In the genomic region with DNA sequence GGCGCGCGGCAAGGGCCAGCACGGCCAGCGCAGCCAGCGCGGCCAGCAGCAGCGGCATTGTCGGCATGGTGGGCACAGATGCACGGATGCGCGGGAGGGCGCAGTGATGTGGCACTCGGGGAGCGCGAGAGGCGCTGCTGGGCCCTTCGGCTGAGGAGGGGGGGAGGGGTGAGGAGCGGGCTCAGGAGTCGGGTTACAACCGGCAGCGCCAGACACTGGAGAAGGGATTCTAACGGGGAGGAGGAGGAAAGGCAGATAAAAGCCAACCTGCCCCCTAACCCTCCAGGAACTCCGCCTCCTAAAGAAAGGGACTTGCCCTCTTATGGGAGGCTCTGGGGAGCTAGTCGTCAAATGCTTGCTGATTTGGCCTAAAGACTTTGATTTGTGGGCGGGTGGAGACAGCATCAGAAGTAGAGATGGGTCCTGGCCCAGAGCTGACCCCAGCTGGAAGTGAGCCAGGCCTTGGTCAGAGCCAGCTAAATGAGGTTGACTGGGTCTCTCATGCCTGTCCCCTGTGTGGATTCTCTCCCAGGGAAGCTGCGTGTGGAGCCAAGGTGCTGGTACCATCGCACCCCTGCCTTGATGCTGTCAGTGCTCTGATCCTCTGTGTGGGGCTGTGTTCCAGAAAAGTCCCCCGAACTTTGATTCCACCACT, we compare ENCODE assay signal across 8 mouse cellular contexts. TPM values are rescaled to one million over a fixed set of nuclear protein-coding genes. Genes with fewer than 3 reads are reported as not detected.
DNase-seq lines count a peak whose midpoint lies in the region; ATAC-seq and TF ChIP-seq lines count a peak whose summit lies in the region.

A gene (minus strand): TSS at position 230 of the 655 bp plus-strand sequence.

- 2% methylated on average over 29 of the region's 29 CpGs for WGBS in intestine, postnatal 0 days

- H3ac ChIP-seq in myocyte (ENCODE audit: control insufficient read depth, insufficient read length): no peak within 1 kb of the TSS

- peak; percentile 58 to 66 for DNase-seq in cerebellum, postnatal 10 days
- no peak for DNase-seq in cerebellum, adult 11-12 months
- DNase-seq in urinary bladder, postnatal 4 days (ENCODE audit: low spot score in 2 of 2): peak; percentile 74
- no peak for DNase-seq in urinary bladder, postnatal 36 days (ENCODE audit: low spot score in 2 of 2)
- no peak for DNase-seq in layer of hippocampus, adult 9-11 months
- DNase-seq in thymus, postnatal 10 days (ENCODE audit: low spot score in 2 of 2): no peak

- no peak for TF ChIP-seq POLR2A in myocyte (IDR thresholded peaks at IDR 0.05; ENCODE audit: insufficient read length, low read depth)

- no peaks in the 10 kb centered on the region for H3K4me1 ChIP-seq in intestine, postnatal 0 days (replicated peaks; ENCODE audit: control insufficient read depth, insufficient read depth, low read length)

- ATAC-seq in intestine, postnatal 0 days: peak; percentile 40; the same call in 1 of the 2 replicates

- H3K27ac ChIP-seq in intestine, postnatal 0 days (ENCODE audit: low read depth, low read length): no peak within 1 kb of the TSS

- no peaks in the 10 kb centered on the region for H3K79me2 ChIP-seq in myocyte (ENCODE audit: control insufficient read depth, insufficient read depth)

- H3K9ac ChIP-seq in intestine, postnatal 0 days (ENCODE audit: low read depth, low read length): no peak within 1 kb of the TSS

- H3K27me3 ChIP-seq in intestine, postnatal 0 days (replicated peaks; ENCODE audit: control insufficient read depth, insufficient read depth, low read length): peaks cover 21% of the 10 kb centered on the region
- H3K27me3 ChIP-seq in myocyte (ENCODE audit: control insufficient read depth, insufficient read depth, insufficient read length): peaks cover 4% of the 10 kb centered on the region

- H3K36me3 ChIP-seq in intestine, postnatal 0 days (ENCODE audit: control insufficient read depth, insufficient read depth): no peaks in the 10 kb centered on the region
- H3K36me3 ChIP-seq in myocyte (ENCODE audit: control insufficient read depth, insufficient read depth): no peaks in the 10 kb centered on the region

- H3K4me2 ChIP-seq in intestine, postnatal 0 days (replicated peaks; ENCODE audit: low read depth): peak within 1 kb of the TSS; percentile 40; the same call in 1 of the 2 replicates
- H3K4me2 ChIP-seq in myocyte (ENCODE audit: low read depth): peak within 1 kb of the TSS; percentile 53

- H3K4me3 ChIP-seq in intestine, postnatal 0 days (ENCODE audit: low read depth, low read length): 0 out of 2 replicates have a peak within 1 kb of the TSS, but pooled peaks have one; percentile 7
- H3K4me3 ChIP-seq in myocyte: no peak within 1 kb of the TSS

- TF ChIP-seq CTCF in intestine, postnatal 0 days (IDR thresholded peaks at IDR 0.05; ENCODE audit: low read depth): peak; percentile 50

- no peaks in the 10 kb centered on the region for H3K9me3 ChIP-seq in intestine, postnatal 0 days (ENCODE audit: control insufficient read depth)

TF ChIP-seq in myocyte, 11 proteins besides CTCF, POLR2A, EP300 and RAD21:
- peak in 1 of 3 experiments; percentile 13 for TF ChIP-seq MYOD1 (IDR thresholded peaks at IDR 0.05; ENCODE audit: control insufficient read depth in 1 of 3, insufficient read length in 2 of 3, low read depth in 2 of 3)
- no peak for TF ChIP-seq CEBPB (IDR thresholded peaks at IDR 0.05; ENCODE audit: insufficient read depth, poor library complexity, severe bottlenecking)

RNA-seq across cellular contexts. Expression of the gene that starts here (rescaled TPM):
- 4.0 and 4.4 TPM in 2 replicates for polyA plus RNA-seq in intestine, postnatal 0 days (2015; fragmentation: Nextera tagmentation; extraction: Ambion mirVana)
- 0.64 TPM for polyA plus RNA-seq in myocyte (2012; fragmentation: generic; extraction: Trizol)

Comparison
In these comparisons a context has a peak if more than half of its experiments do, and no peak if none do; other contexts are left out.
1. DNase-seq: peak in cerebellum, postnatal 10 days (2 of 2) and urinary bladder, postnatal 4 days (2 of 2); none in cerebellum, adult 11-12 months (single experiment), urinary bladder, postnatal 36 days (0 of 2), layer of hippocampus, adult 9-11 months (single experiment) and thymus, postnatal 10 days (0 of 2).